Mouse (Mus musculus): ENCODE results near the gene Gprin3.

- TF ChIP-seq POLR2A (IDR thresholded peaks at IDR 0.05; ENCODE audit: insufficient read depth, low read length) (no peak), CTCF (IDR thresholded peaks at IDR 0.05; ENCODE audit: low read depth, low read length) (no peak), EP300 (IDR thresholded peaks at IDR 0.05; ENCODE audit: insufficient read depth, low read depth, low read length) (no peak)
Measured at GRCm38 (mm10) chr6:59445101-59445503, 19.0 kb upstream of the Gprin3 start.

Measured in ES-Bruce4 (cell line).